Mouse (Mus musculus) fibroblast of lung, adult 2 months (primary cell): ENCODE results near the gene Cdc42ep2.

Experiments
- DNase-seq: peaks from one replicate; pipeline ENCODE4 v3.0.0-alpha.2; 2011; ENCODE audit warnings: low read depth

The Cdc42ep2 gene

DNA sequence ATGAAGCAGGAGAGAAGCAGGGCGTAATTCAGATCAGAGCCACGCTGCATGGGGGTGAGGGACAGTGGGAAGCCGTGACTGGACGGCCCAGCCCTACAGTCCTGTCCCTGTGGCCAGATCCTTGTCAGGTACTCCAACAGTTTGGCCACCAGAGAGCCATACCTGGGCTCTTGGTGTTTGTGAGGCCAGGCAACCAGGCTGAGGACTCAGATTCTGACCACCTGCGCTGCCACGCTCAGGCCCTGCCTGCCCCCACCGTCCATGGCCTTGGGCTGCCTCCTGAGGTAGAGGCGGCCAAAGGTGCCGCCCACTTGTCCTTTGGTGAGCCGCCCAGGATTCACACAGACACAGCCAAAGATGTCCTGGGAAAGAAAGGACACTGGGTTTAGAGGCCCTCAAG is 16.0 kb upstream of the Cdc42ep2 start:
- DNase-seq: no peak

DNA sequence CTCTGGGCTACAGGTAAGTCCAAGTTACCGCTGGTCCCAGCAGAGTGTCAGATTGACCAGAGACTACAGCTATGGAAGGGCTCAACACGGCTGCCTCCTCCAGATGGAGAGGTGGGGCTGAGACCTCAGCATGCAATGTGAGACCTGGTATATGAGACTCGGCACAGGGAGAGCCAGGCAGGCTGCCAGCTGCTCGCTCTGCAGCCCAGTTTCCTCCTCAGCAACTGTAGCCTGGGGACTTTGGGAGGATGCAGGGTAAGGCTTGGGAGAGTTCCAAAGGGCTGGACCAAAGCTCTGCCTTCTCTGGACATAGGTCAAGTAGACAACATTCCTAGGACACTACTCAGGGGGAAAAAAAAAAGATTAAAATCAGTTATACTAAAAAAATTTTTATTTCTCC is 15.6 kb upstream of the Cdc42ep2 start:
- DNase-seq: peak; percentile 94

DNA sequence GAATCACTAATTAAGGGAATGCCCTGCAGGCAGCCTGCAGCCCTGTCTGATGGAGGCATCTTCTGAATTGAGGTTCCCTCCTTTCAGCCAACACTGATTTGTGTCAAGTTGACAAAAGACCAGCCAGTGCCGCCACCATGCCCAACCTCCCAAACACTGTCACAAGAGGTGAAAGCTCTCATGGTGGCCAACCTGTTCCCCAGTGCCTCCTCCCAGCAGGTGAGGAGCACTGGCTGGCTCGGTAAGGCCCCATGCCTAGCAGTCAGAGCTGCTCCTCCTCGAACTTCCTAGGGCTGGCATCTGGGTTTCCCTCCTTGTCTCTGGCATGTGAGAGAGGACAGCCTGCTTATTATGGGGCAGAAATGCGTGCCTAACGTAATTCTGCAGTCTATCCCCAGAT is 15.1 kb upstream of the Cdc42ep2 start:
- no peak for DNase-seq

DNA sequence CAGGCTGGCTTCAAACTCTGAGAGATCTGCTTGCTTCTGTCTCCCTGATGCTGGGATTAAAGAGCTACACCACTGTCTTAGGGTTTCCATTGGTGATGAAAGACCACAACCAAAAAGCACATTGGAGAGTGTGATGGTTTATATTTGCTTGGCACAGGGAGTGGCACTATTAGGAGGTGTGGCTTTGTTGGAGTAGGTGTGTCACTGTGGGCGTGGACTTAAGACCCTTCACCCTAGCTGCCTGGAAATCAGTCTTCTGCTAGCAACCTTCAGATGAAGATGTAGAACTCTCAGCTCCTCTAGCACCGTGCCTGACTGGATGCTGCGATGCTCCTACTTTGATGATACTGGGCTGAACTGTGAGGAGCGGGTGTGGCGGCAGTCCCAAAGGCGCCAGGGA is 13.9 kb upstream of the Cdc42ep2 start:
- no peak for DNase-seq

DNA sequence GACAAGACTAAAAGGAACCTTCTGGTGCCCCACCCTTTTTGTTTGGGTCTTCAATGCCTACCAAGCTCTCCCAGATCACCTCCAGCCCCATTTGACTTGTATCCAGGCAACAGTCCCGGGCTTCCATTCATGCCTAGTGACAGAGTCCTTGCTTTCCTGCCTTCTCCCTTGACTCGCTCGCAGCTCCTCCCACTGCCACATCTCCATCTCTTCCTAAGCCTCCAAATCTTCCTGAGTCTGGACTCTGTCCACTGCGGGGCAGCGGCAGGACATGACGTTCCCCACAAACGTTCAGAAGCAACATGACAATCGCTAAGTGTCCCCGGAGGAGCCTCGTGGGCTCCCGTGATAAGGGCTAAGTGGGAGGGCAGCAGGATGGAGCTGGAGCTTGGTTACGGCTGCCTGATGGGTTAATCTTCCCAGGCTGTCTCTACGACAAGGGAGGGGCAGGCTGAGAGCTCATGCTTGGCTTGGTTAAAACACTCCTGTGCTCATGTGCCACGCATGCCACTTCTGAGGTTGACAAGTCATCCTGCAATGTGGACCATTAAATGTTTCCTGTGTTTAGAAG is 13.3 kb upstream of the Cdc42ep2 start:
- no peak for DNase-seq

DNA sequence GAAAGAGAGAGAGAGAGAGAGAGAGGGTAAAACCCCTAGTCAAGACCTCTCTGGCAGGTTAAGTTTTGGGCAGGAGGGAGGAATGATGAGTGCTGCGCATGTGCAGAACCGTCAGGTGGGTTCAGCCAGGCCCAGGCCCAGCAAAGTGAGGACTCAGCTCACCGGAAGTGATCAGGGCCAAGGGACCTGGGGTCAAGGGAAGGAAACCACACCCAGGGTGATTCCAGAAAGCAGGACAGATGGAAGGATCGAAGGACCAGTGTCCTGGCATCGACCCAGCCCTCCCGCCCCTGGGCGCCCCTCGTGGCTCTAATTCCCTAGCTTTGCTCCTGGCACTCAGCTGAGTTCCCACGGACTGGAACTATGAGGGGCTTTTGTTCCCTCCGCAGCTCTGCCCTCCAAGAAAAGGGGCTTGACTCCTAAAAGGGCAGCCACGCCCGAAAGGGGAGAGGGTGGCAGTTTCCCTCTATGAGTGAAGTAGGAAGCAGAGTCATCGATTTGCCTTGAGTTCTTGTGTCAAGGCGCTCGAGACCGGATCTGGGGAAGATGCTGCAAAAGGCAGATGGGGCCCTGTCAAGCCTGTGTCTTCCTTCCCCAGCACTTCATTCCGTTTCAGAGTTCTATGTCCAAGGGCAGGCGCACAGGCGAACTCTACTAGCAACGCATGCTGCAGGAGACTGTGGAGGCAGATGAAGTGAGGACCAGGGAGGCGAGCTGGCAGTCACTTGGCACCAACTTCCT is 12.6 kb upstream of the Cdc42ep2 start:
- no peak for DNase-seq

DNA sequence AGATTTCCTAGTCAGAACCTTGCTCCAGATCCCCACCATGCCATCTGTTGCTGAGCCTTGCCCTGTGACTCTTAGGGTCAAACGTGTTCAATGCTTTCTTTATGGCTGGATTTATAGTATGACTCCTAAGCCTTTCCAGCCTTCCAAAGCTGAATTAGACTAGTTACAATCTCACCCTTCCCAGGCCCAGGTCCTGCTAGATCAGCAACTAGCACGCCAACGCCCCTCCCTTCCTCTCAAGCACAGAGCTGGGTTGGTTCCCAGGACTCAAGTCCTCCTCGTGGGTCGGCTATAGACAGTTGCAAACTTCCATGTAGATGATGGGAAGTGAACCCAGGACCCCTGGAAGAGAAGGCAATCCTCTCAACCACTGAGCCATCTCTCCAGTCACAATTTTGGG is 11.1 kb upstream of the Cdc42ep2 start:
- DNase-seq: no peak

DNA sequence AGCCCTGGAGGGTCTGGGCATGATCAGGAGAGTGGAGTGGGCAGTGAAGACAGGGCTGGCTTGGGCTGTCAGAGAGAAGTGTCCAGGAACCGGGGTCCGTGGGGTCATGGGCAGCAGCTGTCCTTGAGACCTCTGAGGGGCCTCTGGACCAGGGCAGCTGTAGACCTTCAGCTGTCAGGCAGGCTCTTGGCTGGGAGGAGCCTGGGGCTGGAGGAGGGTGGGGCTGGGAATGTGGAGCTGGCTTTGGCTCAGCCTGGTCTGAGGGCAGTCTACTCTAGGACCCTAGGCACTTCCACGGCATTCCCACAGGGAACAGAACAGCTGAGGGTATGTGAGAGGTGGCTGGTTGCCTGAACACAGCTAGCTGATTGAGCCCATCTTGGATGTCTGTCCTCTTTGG is 10.7 kb upstream of the Cdc42ep2 start:
- DNase-seq: no peak

DNA sequence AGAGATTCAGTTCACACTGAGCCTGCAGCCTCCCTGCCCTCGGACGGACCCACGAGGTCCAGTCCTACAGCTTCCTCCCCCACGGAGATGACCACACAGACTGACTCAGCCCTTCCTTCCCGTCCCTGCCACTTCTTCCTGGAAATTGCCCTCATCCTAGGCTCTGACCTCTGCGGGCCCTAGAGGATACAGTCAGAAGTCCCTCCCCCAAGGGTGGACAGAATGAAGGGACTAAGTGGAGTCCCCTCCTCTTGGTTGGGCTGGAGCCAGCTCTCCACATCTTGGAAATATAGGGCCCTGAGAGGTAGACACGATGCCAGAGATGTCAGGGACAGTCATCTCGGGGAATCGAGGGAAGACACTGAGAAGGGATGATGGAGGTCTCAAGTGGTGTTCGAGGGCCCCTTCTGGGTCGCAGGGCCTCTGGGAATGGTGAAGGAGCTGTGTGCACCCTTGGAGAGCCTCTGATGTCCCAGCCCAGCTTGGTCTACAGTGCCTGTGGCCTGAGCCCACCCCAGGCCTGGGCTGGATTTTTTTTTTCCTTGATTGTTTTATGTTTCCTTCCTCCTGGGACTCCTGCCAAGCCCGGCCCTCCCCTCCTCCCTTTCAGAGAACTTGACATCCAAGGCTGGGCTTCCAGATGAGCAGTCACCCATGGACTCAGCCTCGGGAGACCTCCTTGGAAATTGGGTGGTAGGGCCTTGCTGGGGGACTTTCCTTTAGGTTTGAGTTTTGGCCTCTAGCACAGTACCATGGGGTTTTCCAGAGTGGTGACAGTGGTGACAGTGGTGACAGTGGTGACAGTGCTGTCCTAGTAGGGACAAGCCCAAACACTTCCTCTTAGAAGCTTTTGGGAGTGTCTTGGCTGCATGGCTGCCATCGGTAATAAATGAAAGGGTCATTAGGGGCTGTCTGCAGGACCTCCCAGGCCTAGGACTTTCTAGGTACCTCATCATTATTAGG is 5.3 kb upstream of the Cdc42ep2 start:
- DNase-seq: no peak

DNA sequence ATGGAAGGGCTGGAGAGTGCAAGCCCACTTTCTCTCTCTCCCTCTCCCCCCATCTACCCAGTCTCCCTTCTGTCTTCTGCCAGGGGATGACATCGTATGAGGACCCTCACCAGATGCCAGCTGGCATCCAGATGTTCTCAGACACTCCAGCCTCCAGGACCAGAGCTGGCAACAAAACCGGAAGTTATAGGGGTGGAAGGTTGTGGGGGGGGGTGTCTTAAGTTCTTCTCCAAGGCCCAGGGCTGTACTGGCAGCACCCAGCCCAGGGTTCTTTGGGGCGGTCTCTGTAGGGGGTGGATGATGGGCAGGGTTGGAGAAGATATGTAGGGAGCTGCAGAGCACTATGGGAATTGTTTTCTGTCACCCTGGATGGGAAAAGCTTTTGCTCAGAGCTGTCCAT is 3.9 kb upstream of the Cdc42ep2 start:
- no peak for DNase-seq

DNA sequence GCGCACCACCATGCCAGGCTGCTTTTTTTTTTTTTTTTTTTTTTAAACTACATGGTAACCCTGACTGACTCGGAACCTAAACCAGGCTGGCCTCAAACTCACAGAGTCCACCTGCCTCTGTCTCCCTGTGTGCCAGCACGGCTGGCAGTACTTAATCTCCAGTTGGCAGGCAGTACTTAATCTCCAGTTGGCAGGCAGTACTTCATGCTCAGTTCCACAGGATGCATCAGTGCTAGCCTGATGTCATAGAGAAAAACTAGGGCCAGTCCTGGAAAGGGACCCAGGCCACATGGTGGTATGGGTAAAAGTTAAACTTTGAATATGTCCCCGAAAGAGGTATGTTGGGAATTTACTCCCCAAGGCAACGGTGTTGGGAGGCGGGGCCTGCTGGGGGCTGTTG is 3.5 kb upstream of the Cdc42ep2 start:
- DNase-seq: no peak

DNA sequence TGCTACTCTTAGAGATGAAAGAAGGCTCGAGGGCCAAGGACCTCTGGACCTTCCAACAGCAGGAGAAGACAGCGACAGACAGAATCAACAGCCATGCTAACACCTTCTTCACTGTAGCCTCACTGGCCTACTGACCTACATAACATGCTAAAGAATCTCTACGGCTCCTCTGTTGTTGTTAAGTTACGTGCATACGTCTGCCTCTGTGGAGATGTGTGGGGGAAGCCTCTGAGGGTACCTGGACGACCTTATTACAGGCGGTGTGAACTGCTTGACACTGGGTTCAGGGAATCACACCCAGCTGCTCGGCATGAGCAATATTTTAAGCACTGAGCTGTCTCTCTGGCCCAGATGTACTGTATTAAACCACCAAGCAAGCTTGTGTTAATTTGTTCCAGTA is 2.9 kb upstream of the Cdc42ep2 start:
- no peak for DNase-seq

DNA sequence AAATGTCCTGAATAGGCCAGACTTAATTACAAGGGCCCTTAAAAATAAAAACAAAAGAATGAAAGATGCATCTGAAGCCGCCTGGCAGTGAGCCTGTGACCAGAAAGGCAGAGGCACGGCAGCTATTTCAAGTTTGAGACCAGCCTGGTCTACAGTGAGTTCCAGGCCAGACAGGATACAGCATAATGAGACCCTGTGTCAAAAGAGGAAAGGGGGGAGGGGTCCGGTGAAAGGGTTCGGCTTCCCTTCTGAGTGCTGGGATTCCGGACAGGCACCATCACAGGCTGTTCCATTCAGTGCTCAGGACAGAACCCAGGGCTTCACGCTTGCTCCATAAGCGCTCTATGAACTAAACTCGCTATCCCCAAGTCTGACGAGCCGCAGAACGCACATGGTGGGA is 2.4 kb upstream of the Cdc42ep2 start:
- no peak for DNase-seq

DNA sequence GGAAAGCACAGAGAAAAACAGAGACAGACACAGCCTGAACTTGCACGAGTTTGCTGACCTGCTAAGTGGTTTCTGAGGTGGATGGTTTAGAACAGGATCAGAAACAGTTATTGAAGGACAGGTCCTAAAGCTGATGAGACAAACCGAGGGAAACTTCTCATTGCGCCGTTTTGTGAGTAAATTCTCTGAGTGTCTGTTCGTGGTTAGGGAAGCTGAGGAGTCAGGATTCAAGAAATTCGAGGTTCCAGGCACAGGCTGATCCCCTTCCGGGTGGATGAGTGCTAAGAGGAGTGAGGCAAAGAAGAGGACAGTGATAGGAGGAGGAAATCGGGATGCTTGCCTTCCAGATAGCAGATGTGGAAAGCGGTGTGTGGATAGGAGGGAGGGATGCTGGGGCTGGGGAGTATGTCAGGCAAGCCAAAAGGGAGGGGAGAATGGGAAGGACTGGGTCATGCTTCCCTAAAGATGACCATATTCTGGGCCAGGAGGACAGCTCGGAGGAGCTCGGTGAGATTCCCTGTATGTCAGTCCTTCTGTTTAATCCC is 767 bp upstream of the Cdc42ep2 start:
- no peak for DNase-seq

DNA sequence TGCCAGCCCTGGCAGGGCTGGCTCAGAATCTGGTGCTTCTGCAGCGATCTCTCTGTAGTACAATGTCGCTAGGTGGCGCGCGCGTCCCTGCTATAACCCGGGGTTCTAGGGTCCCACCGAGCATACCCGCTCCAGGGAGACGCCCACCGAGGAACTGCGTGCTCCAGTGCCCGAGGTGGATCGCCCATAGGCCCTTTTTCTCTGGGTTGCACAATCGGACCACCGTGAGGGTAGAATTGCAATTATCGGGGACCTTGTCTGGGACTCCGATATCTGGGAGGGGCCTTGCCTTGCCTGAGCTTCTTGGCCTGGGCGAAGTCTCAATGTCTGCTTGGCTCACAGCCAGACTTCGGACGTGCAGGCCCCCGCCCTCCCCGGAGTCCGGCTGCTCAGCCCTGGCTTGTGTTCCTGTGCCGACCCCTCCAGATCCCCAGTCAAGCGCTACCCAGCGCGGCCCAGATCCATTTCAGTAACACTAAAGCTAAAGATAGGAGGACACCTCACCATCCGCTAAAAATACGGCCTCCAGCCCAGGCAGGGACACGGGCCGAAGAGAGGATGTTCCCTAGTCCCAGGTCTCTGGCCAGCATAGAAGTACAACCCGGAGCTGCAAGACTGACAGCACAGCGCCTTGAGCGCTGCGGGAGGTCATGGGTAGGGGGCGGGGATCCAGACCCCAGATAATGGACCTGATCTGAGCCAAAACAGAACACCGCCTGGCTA is 465 bp downstream of the Cdc42ep2 start:
- DNase-seq: peak; percentile 46

DNA sequence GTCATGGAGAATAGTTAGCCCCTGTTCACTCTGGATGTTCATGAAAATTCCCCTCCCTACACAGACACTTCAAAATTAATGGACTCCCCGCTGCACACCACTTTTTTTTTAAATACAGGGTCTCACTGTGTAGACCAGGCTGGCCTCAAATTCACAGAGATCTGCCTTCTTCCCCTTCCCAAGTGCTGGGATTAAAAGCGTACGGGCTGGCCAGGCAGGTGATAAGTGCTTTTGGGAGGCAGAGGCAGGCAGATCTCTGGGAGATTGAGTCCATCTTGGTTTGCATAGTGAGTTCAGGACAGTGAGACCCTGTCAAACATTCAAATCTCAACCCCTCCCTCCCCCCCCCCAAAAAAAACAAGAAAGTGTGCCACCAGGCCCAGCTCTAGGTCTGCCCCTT is 1.7 kb downstream of the Cdc42ep2 start:
- DNase-seq: no peak

DNA sequence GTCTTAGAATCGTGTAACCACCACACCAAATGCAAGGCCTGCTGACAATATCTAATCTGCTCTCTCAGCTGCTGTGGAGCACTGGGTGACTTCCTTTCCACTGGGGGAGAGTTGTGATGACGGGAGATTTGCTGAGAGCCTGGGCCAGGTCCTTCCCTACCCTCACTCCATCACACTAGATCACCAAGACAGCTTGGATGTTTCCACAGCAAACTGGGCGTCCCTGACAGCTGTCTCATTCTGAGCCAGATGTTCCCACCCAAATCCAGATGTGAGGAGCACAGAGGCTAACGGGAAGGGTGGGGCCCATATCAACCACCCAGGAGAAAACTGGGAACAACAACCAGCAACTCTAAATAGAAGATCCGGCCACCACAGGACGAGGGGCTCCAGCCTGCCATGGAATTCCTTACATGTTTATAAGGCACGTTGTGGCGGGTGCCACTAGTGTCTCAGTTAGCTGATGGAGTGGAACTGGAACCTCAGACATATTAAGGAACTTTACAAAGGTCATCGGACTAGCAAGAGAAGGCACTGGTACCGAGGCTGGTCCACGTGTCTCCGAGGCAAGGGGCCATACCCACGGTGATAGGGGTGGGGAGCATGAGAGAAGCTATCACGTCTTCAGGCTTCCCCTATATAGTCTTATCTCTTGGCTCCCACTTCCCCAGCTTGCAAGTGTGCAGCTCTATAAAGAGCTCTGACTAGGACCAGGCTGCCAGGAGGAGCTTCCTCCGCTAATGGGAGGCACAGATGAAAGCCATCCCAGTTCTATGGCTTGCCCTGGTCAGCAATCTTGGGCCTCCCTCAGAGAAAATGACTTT is 2.3 kb downstream of the Cdc42ep2 start:
- DNase-seq: no peak

DNA sequence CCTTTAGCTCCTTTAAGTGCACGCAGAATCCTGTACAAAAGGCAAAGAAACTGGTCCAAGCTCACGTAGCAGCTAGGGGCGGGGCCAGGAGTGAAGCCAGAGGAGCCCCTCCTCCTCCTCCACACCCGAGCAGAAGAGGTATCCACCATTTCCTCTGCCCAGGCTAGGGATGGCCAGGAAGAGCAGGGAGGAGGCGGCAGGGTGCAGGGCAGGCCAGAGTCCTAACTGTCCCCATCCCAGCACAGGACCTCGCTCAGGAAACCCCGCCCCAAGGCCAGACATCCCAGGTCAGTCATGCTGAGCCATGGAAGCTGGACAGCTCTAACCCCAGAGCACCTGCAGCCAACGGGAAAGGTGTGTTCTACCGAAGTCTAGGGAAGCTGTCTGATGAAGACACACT is 2.9 kb downstream of the Cdc42ep2 start:
- no peak for DNase-seq

DNA sequence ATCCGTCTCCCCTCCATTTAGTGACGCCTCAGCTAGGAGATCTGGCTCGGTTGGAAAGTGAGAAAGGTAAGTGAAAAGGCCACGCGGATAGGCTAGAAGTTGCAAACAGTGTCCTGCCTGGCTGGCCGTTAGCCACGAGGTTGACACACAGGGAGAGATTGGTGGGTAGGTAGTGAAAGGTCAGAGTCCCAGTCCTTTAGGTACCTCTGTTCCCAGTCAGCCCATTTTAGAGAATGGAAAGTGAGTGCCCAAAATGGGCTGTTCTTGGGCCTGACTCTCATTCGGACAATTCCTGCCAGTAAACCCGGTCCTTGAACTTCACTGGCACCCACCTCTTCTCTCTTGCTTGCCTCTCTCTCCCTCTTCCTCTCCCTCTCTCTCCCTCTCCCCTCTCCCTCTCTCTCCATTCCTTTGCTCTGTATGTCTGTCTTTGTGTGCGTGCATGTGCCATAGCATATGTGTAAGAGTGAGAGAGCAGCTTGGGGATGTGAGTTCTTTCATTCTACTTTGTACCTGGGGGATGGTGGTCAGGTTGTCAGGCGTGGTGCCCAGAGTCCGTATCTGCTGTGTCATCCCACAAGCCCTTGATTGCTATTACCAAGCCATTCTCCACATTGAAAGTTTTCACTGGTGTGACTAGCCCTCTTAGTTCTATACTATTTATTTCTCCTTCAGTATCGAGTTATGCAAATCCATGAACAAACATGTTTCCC is 11.5 kb downstream of the Cdc42ep2 start, which contains the start of gene Dpf2:
Gene Dpf2 (minus strand): TSS at position 4 of the 713 bp plus-strand sequence.
- no peak for DNase-seq
